ENCODE assay signal across 23 mouse cellular contexts in genomic region chr1:188101832-188102231, GRCm38 (mm10).
DNase-seq lines count a peak whose midpoint lies in the region; ATAC-seq and TF ChIP-seq lines count a peak whose summit lies in the region.
"Had no signal": no experiment of that assay in that cellular context is flagged by ENCODE, and none has a peak within 500 bp of the region (broad histone marks: within the 10 kb centered on the region; RNA-seq: fewer than 3 reads in every experiment).

No protein-coding gene starts in this region.

- H3K4me3 ChIP-seq in heart, embryonic 11.5 days (ENCODE audit: low read depth, low read length) = no peak overlapping the region
- H3K4me3 ChIP-seq in heart, embryonic 16.5 days (ENCODE audit: low read length) = no peak overlapping the region
- no peak overlapping the region for H3K4me3 ChIP-seq in heart, adult 2 months
- no peak overlapping the region for H3K4me3 ChIP-seq in neural tube, embryonic 12.5 days
- H3K4me3 ChIP-seq in neural tube, embryonic 15.5 days (replicated peaks) = no peak overlapping the region
- H3K4me3 ChIP-seq: embryonic facial prominence, embryonic 15.5 days; erythroblast, embryonic 14.5 days; forebrain, embryonic 10.5 days; gastrocnemius, adult 2 months; hindbrain, embryonic 12.5 days; kidney, embryonic 15.5 days had no signal

- no peak for TF ChIP-seq EP300 in heart, adult 2 months (IDR thresholded peaks at IDR 0.05; ENCODE audit: insufficient read depth, low read depth, low read length)

- TF ChIP-seq CTCF in heart, adult 2 months (IDR thresholded peaks at IDR 0.05) = no peak

- no peaks in the 10 kb centered on the region for H3K9me3 ChIP-seq in heart, embryonic 11.5 days (replicated peaks; ENCODE audit: control insufficient read depth, low read length)
- no peaks in the 10 kb centered on the region for H3K9me3 ChIP-seq in heart, embryonic 16.5 days (replicated peaks; ENCODE audit: control insufficient read depth, low read length)
- H3K9me3 ChIP-seq in neural tube, embryonic 12.5 days = no peaks in the 10 kb centered on the region
- H3K9me3 ChIP-seq in neural tube, embryonic 15.5 days (replicated peaks) = no peaks in the 10 kb centered on the region
- H3K9me3 ChIP-seq: embryonic facial prominence, embryonic 15.5 days; forebrain, embryonic 10.5 days; hindbrain, embryonic 12.5 days; kidney, embryonic 15.5 days had no signal

- H3K4me2 ChIP-seq in heart, embryonic 11.5 days = no peak overlapping the region
- H3K4me2 ChIP-seq in heart, embryonic 16.5 days (ENCODE audit: low read depth, low read length) = no peak overlapping the region
- no peak overlapping the region for H3K4me2 ChIP-seq in neural tube, embryonic 12.5 days (replicated peaks)
- no peak overlapping the region for H3K4me2 ChIP-seq in neural tube, embryonic 15.5 days
- H3K4me2 ChIP-seq: embryonic facial prominence, embryonic 15.5 days; hindbrain, embryonic 12.5 days; kidney, embryonic 15.5 days had no signal

- DNase-seq in heart, postnatal 14 days = no peak
- DNase-seq in heart, adult 2 months = no peak
- DNase-seq: adrenal gland, postnatal 10 days; cerebellum, adult 11-12 months; cerebellum, adult 9-10 months; cerebellum, postnatal 36 days; gastrocnemius, adult 2 months; gastrocnemius, postnatal 25 days; heart, postnatal 10 days; kidney, adult 2 months had no signal

- H3K79me2 ChIP-seq in heart, adult 2 months (replicated peaks; ENCODE audit: control insufficient read depth, insufficient read depth, low read length) = no peaks in the 10 kb centered on the region

- no peak for TF ChIP-seq POLR2A in heart, adult 2 months (IDR thresholded peaks at IDR 0.05; ENCODE audit: insufficient read depth, low read depth, low read length)

- H3K36me3 ChIP-seq in heart, embryonic 11.5 days (ENCODE audit: control insufficient read depth, insufficient read depth, low read length) = no peaks in the 10 kb centered on the region
- no peaks in the 10 kb centered on the region for H3K36me3 ChIP-seq in heart, embryonic 16.5 days (ENCODE audit: control insufficient read depth, insufficient read depth)
- no peaks in the 10 kb centered on the region for H3K36me3 ChIP-seq in heart, adult 2 months (ENCODE audit: control insufficient read depth, insufficient read depth, low read length)
- no peaks in the 10 kb centered on the region for H3K36me3 ChIP-seq in neural tube, embryonic 12.5 days
- H3K36me3 ChIP-seq in neural tube, embryonic 15.5 days = no peaks in the 10 kb centered on the region
- H3K36me3 ChIP-seq: embryonic facial prominence, embryonic 15.5 days; forebrain, embryonic 10.5 days; hindbrain, embryonic 12.5 days; kidney, embryonic 15.5 days had no signal

- no peak for ATAC-seq in heart, embryonic 11.5 days (replicated peaks; ENCODE audit: insufficient number of reproducible peaks, low FRiP score, low TSS enrichment)
- ATAC-seq in heart, embryonic 16.5 days (replicated peaks; ENCODE audit: extremely low read depth, insufficient read depth, low FRiP score) = no peak
- peak; percentile 53; the same call in 1 of the 2 replicates for ATAC-seq in neural tube, embryonic 12.5 days (ENCODE audit: low FRiP score, low read depth)
- ATAC-seq in neural tube, embryonic 15.5 days (ENCODE audit: low FRiP score) = no peak
- ATAC-seq in cerebellum, adult (ENCODE audit: insufficient number of reproducible peaks, low FRiP score, low TSS enrichment) = no peak
- ATAC-seq: forebrain, embryonic 14.5 days; hindbrain, embryonic 16.5 days; inflammation-experienced regulatory T-cells, adult 6 months had no signal

- no peaks in the 10 kb centered on the region for H3K27me3 ChIP-seq in heart, embryonic 11.5 days (ENCODE audit: control insufficient read depth, insufficient read depth, low read length)
- no peaks in the 10 kb centered on the region for H3K27me3 ChIP-seq in heart, embryonic 16.5 days (ENCODE audit: control insufficient read depth, insufficient read depth, low read length)
- no peaks in the 10 kb centered on the region for H3K27me3 ChIP-seq in heart, adult 2 months (ENCODE audit: control insufficient read depth, insufficient read depth, low read length)
- H3K27me3 ChIP-seq in neural tube, embryonic 12.5 days (replicated peaks) = no peaks in the 10 kb centered on the region
- no peaks in the 10 kb centered on the region for H3K27me3 ChIP-seq in neural tube, embryonic 15.5 days (replicated peaks)
- H3K27me3 ChIP-seq: embryonic facial prominence, embryonic 15.5 days; hindbrain, embryonic 12.5 days; kidney, embryonic 15.5 days had no signal

- H3K27ac ChIP-seq in heart, embryonic 11.5 days (ENCODE audit: low read depth, low read length) = peak overlapping the region; percentile 73; the same call in 1 of the 2 replicates
- H3K27ac ChIP-seq in heart, embryonic 16.5 days (ENCODE audit: low read length) = peak overlapping the region; percentile 61
- H3K27ac ChIP-seq in heart, adult 2 months = no peak overlapping the region
- H3K27ac ChIP-seq in neural tube, embryonic 12.5 days = no peak overlapping the region
- H3K27ac ChIP-seq in neural tube, embryonic 15.5 days (replicated peaks) = no peak overlapping the region
- H3K27ac ChIP-seq: embryonic facial prominence, embryonic 15.5 days; forebrain, embryonic 10.5 days; gastrocnemius, adult 2 months; hindbrain, embryonic 12.5 days; kidney, embryonic 15.5 days had no signal

- no peak overlapping the region for H3K9ac ChIP-seq in heart, embryonic 11.5 days (ENCODE audit: low read depth, low read length)
- H3K9ac ChIP-seq in heart, embryonic 16.5 days (ENCODE audit: low read length) = no peak overlapping the region
- no peak overlapping the region for H3K9ac ChIP-seq in heart, adult 2 months (ENCODE audit: low read depth, low read length)
- H3K9ac ChIP-seq in neural tube, embryonic 12.5 days = no peak overlapping the region
- H3K9ac ChIP-seq in neural tube, embryonic 15.5 days (replicated peaks) = no peak overlapping the region
- H3K9ac ChIP-seq: embryonic facial prominence, embryonic 15.5 days; hindbrain, embryonic 12.5 days; kidney, embryonic 15.5 days had no signal

- peaks cover 26% of the 10 kb centered on the region for H3K4me1 ChIP-seq in heart, embryonic 11.5 days (ENCODE audit: control insufficient read depth, insufficient read depth, low read length)
- peaks cover 26% of the 10 kb centered on the region for H3K4me1 ChIP-seq in heart, embryonic 16.5 days (ENCODE audit: control insufficient read depth, insufficient read depth, low read length)
- H3K4me1 ChIP-seq in heart, adult 2 months (ENCODE audit: control insufficient read depth, insufficient read depth, low read length) = peaks cover 1% of the 10 kb centered on the region; the same call in 1 of the 2 replicates
- H3K4me1 ChIP-seq in neural tube, embryonic 12.5 days = no peaks in the 10 kb centered on the region
- no peaks in the 10 kb centered on the region for H3K4me1 ChIP-seq in neural tube, embryonic 15.5 days
- H3K4me1 ChIP-seq: embryonic facial prominence, embryonic 15.5 days; hindbrain, embryonic 12.5 days had no signal

- WGBS in heart, embryonic 11.5 days (ENCODE audit: insufficient replicate concordance) = 28% methylated on average over 7 of the region's 7 CpGs
- 23% methylated on average over 7 of the region's 7 CpGs for WGBS in heart, embryonic 16.5 days
- 19% methylated on average over 7 of the region's 7 CpGs for WGBS in heart, adult 2 months
- 23% methylated on average over 7 of the region's 7 CpGs for WGBS in neural tube, embryonic 12.5 days
- 19% methylated on average over 7 of the region's 7 CpGs for WGBS in neural tube, embryonic 15.5 days

- intact Hi-C loops in heart, postnatal 14 days (cut with DNase I) = no loop called here
- intact Hi-C loops in heart, adult 2 months (cut with DNase I) = no loop called here

Comparison
In these comparisons a context has a peak if more than half of its experiments do, and no peak if none do; other contexts are left out.
1. H3K27ac ChIP-seq: peak in heart, embryonic 11.5 days (single experiment) and heart, embryonic 16.5 days (single experiment); none in heart, adult 2 months (single experiment), neural tube, embryonic 12.5 days (single experiment) and neural tube, embryonic 15.5 days (single experiment).